Mouse (Mus musculus) neutrophil, adult 83 days (primary cell): Measurements from ENCODE around the gene Tph1. TPM values are rescaled to one million over a fixed set of nuclear protein-coding genes. Genes with fewer than 3 reads are reported as not detected.

Experiments used
- total RNA-seq, 2 experiments: library from RNA; stranded (reverse); gene quantifications; one replicate each; pipeline ENCODE4 v1.2.4; 2023

Tph1 gene
- not detected for total RNA-seq

GRCm38 (mm10) chr7:46672160-46672672, at the start of gene Tph1:
TSS of gene Tph1 (minus strand) at chr7:46672537.

GRCm38 (mm10) chr7:46715600-46715999, 43.3 kb upstream of the Tph1 start, which contains the start of gene Saa3:
TSS of gene Saa3 (minus strand) at chr7:46715700.

GRCm38 (mm10) chr7:46710390-46710844, 38.1 kb upstream of the Tph1 start, which contains the start of gene Saal1:
TSS of gene Saal1 (minus strand) at chr7:46710680.

GRCm38 (mm10) chr7:46639692-46640031, 32.7 kb downstream of the Tph1 start, which contains the start of gene Sergef:
TSS of gene Sergef (minus strand) at chr7:46639807.

Other genes with a start within 250 kb of the Tph1 start
- 1 to 10 TPM; 5.4 to 9.0 TPM for gene Sergef, start 32.7 kb downstream of the Tph1 start, total RNA-seq
- 1 to 10 TPM; 7.4 to 7.7 TPM for gene Saal1, start 38.1 kb upstream of the Tph1 start, total RNA-seq
- under 1 TPM; 0.90 to 0.95 TPM for gene Saa3, start 43.2 kb upstream of the Tph1 start, total RNA-seq
- not detected for gene Saa4, start 60.1 kb upstream of the Tph1 start, total RNA-seq
- gene Saa1, start 70.4 kb upstream of the Tph1 start, total RNA-seq, result not detected
- gene Saa2, start 79.3 kb upstream of the Tph1 start, total RNA-seq, result not detected
- gene Hps5, start 123.5 kb upstream of the Tph1 start, total RNA-seq, result 10 to 100 TPM; 31.7 to 35.9 TPM
- gene Gtf2h1, start 123.6 kb upstream of the Tph1 start, total RNA-seq, result 10 to 100 TPM; 21.3 to 29.0 TPM
- gene Ldha, start 168.9 kb upstream of the Tph1 start, total RNA-seq, result 100 to 1,000 TPM; 378 to 384 TPM
- gene Ldhc, start 188.7 kb upstream of the Tph1 start, total RNA-seq, result under 1 TPM; 0.75 to 0.77 TPM
- 10 to 100 TPM; 32.1 to 36.2 TPM for gene Tsg101, start 247.4 kb upstream of the Tph1 start, total RNA-seq